Mouse (Mus musculus): Measurements from ENCODE around the gene Necab2.

GRCm38 (mm10) chr8:119399255-119399654 is 47.3 kb upstream of the Necab2 start:
- TF ChIP-seq CTCF (IDR thresholded peaks at IDR 0.05; ENCODE audit: control insufficient read depth, insufficient read depth, low read length) (no peak), POLR2A (IDR thresholded peaks at IDR 0.05; ENCODE audit: borderline replicate concordance, control insufficient read depth, low read depth, low read length) (no peak)

All from bone marrow, adult 2 months (tissue).